Mouse (Mus musculus): ENCODE measurements around the gene T2. TPM values are rescaled to one million over a fixed set of nuclear protein-coding genes. Genes with fewer than 3 reads are reported as not detected.
A peak's percentile ranks its signal among the peaks of the same experiment; 100 is the strongest.

T2 gene
- polyA plus RNA-seq, 1 experiment from 2014 or later: 0.33 TPM

DNA sequence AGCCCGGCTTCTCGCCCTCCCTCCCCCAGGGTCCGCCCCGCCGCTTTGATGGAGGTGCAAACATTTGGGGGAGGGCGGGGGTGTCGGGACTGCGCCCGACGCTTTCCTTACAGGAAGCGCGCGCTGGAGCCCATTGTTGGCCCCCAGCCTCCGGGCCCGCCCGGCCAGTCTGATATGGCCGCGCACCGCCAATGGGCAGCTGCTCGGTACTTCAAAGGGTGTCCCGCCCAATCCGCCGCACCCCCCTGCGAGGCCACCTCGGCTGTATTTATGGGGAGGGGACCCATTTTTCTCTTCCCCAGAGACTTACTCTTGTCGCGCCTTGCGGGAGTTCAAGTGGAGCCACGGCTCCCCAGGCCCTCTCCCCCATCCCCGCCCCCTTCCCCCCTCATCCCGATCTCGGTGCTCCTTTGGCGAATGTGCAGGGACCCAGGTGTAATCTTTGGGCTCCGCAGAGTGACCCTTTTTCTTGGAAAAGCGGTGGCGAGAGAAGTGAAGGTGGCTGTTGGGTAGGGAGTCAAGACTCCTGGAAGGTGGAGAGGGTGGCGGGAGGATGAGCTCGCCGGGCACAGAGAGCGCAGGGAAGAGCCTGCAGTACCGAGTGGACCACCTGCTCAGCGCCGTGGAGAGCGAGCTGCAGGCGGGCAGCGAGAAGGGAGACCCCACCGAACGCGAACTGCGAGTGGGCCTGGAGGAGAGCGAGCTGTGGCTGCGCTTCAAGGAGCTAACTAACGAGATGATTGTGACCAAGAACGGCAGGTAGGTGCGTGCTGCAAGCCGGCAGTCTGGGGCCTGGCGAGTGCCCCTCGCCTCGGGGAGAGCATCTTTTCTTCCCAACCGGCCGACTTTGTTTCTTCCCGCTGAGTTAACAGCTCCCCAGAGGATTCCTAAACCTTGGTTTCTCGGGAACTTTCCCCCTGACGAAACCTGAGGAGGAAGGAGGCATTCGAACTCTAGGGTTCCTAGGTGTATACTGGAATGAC is 78.5 kb downstream of the T2 start, which contains the start of gene T:
T (plus strand) TSS at position 446 of the 983 bp plus-strand sequence.
- Histone ChIP-seq H3K27ac (ENCODE audit: low read depth, low read length) (no peak within 1 kb of the TSS), H3K4me2 (ENCODE audit: low read depth, low read length, severe bottlenecking) (peak within 1 kb of the TSS; percentile 41), H3K27me3 (ENCODE audit: control insufficient read depth, insufficient read depth, low read length) (peaks cover 94% of the 10 kb centered on the region), H3K36me3 (ENCODE audit: control insufficient read depth, insufficient read depth, low read length) (no peaks in the 10 kb centered on the region), H3K4me3 (ENCODE audit: low read depth, low read length) (peak within 1 kb of the TSS; percentile 14; the same call in 1 of the 2 replicates), H3K4me1 (replicated peaks; ENCODE audit: control insufficient read depth, insufficient read depth, low read length) (peaks cover 7% of the 10 kb centered on the region; the same call in 1 of the 2 replicates), H3K9me3 (ENCODE audit: control insufficient read depth, low read length) (no peaks in the 10 kb centered on the region), H3K9ac (ENCODE audit: low read length) (no peak within 1 kb of the TSS)
- WGBS: under 1% methylated on average over 65 of the region's 65 CpGs
- DNase-seq (ENCODE audit: low spot score) (no peak), ATAC-seq (replicated peaks; ENCODE audit: low FRiP score) (no peak)

DNA sequence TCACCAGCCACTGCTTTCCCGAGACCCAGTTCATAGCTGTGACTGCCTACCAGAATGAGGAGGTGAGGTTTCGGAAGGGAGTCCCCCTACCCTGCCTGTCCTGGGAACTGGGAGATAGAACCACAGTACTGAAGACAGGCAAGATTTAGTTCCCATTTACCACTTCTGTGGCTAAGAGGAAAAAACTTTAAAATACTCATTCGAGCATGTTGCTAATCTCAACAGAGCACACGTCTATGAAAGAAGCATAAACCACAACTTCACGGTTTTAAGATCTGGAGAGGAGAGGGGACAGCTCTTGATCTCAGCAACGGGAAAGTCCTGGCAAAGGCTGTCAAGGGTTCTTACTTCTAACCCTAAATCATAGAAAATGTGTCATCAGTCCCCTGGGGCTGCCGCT is 80.4 kb downstream of the T2 start:
- WGBS: 14% methylated on average over 7 of the region's 7 CpGs
- Histone ChIP-seq H3K9ac (ENCODE audit: low read length) (no peak overlapping the region), H3K4me2 (ENCODE audit: low read depth, low read length, severe bottlenecking) (no peak overlapping the region), H3K9me3 (ENCODE audit: control insufficient read depth, low read length) (no peaks in the 10 kb centered on the region), H3K27me3 (ENCODE audit: control insufficient read depth, insufficient read depth, low read length) (peaks cover 75% of the 10 kb centered on the region), H3K4me1 (replicated peaks; ENCODE audit: control insufficient read depth, insufficient read depth, low read length) (peaks cover 7% of the 10 kb centered on the region; the same call in 1 of the 2 replicates), H3K36me3 (ENCODE audit: control insufficient read depth, insufficient read depth, low read length) (no peaks in the 10 kb centered on the region), H3K27ac (ENCODE audit: low read depth, low read length) (no peak overlapping the region), H3K4me3 (ENCODE audit: low read depth, low read length) (no peak overlapping the region)
- DNase-seq (ENCODE audit: low spot score): no peak
- no peak for ATAC-seq (replicated peaks; ENCODE audit: low FRiP score)

DNA sequence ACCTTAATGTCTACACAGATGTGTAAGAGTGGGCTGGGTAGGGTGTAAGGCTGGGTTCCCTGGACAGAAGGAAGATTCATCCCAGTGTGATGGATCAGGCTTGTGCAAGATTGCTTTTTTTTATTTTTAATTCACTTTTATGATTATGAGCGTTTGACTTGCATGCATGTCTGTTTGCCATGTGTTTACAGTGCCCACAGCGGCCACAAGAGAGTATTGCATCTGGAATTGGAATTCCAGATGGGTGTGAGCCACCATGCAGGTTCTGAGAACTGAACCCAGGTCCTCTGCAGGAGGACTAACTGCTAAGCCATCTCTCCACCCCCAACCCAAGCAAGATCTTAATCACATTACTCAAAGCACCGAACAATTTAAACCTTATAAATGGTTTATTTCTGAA is 88.3 kb downstream of the T2 start:
- Histone ChIP-seq H3K9ac (ENCODE audit: low read length) (no peak overlapping the region), H3K27me3 (ENCODE audit: control insufficient read depth, insufficient read depth, low read length) (no peaks in the 10 kb centered on the region; the same call in 1 of the 2 replicates), H3K36me3 (ENCODE audit: control insufficient read depth, insufficient read depth, low read length) (no peaks in the 10 kb centered on the region), H3K4me2 (ENCODE audit: low read depth, low read length, severe bottlenecking) (no peak overlapping the region), H3K9me3 (ENCODE audit: control insufficient read depth, low read length) (no peaks in the 10 kb centered on the region), H3K27ac (ENCODE audit: low read depth, low read length) (no peak overlapping the region), H3K4me1 (replicated peaks; ENCODE audit: control insufficient read depth, insufficient read depth, low read length) (no peaks in the 10 kb centered on the region), H3K4me3 (ENCODE audit: low read depth, low read length) (no peak overlapping the region)
- DNase-seq (ENCODE audit: low spot score) (no peak), ATAC-seq (replicated peaks; ENCODE audit: low FRiP score) (no peak)
- 58% methylated on average over 3 of the region's 3 CpGs for WGBS

DNA sequence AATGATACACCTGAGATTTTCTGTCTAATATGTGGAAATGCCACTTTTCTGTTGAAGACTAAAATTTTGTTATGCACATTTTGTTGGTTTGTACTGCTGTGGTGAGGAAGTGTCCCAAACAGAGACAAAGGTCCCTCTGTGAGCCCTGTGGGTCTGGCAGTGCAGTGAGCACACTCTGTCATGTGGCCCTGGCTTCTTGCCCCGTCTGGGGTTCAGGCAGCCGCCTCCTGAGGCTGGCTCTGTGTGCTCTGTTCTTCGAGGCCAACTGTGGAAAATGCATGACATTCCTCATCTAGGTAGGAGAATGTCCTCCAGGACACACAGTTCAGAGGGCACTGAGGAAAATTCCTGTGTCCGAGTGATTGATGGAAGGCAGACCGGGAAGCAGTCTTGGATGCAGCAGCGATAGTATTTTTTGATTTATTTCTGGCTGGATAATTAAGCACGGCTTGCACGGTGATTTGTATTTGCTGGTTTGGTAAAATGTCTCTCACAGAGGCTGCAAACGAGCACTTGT is 91.9 kb downstream of the T2 start:
- H3K27ac ChIP-seq (ENCODE audit: low read depth, low read length): no peak overlapping the region
- no peak overlapping the region for H3K9ac ChIP-seq (ENCODE audit: low read length)
- H3K4me1 ChIP-seq (replicated peaks; ENCODE audit: control insufficient read depth, insufficient read depth, low read length): no peaks in the 10 kb centered on the region
- no peaks in the 10 kb centered on the region for H3K9me3 ChIP-seq (ENCODE audit: control insufficient read depth, low read length)
- no peak overlapping the region for H3K4me3 ChIP-seq (ENCODE audit: low read depth, low read length)
- no peaks in the 10 kb centered on the region for H3K36me3 ChIP-seq (ENCODE audit: control insufficient read depth, insufficient read depth, low read length)
- ATAC-seq (replicated peaks; ENCODE audit: low FRiP score) (no peak), DNase-seq (ENCODE audit: low spot score) (no peak)
- no peaks in the 10 kb centered on the region for H3K27me3 ChIP-seq (ENCODE audit: control insufficient read depth, insufficient read depth, low read length)
- H3K4me2 ChIP-seq (ENCODE audit: low read depth, low read length, severe bottlenecking): no peak overlapping the region
- 60% methylated on average over 9 of the region's 9 CpGs for WGBS

DNA sequence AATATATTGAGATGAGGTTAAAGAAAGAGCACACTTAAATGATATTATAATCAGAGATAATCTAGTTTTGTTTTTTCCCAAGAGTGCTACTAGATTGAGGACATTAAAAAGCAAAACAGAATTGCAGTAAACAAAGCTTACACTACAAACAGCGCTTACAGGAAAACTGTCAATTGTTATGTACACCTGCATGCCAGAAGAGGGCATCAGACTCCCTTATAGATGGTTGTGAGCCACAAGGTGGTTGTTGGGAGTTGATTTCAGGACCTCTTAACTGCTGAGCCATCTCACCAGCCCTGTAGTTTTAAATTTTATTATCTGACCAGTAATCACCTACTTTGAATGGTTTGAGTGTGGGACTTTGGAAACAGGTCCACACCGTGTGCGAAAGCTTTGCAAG is 92.5 kb downstream of the T2 start:
- Histone ChIP-seq H3K4me3 (ENCODE audit: low read depth, low read length) (no peak overlapping the region), H3K4me1 (replicated peaks; ENCODE audit: control insufficient read depth, insufficient read depth, low read length) (no peaks in the 10 kb centered on the region), H3K36me3 (ENCODE audit: control insufficient read depth, insufficient read depth, low read length) (no peaks in the 10 kb centered on the region), H3K27ac (ENCODE audit: low read depth, low read length) (no peak overlapping the region), H3K27me3 (ENCODE audit: control insufficient read depth, insufficient read depth, low read length) (no peaks in the 10 kb centered on the region), H3K9ac (ENCODE audit: low read length) (no peak overlapping the region), H3K9me3 (ENCODE audit: control insufficient read depth, low read length) (no peaks in the 10 kb centered on the region), H3K4me2 (ENCODE audit: low read depth, low read length, severe bottlenecking) (no peak overlapping the region)
- no peak for ATAC-seq (replicated peaks; ENCODE audit: low FRiP score)
- 68% methylated on average over 3 of the region's 3 CpGs for WGBS
- DNase-seq (ENCODE audit: low spot score): no peak

DNA sequence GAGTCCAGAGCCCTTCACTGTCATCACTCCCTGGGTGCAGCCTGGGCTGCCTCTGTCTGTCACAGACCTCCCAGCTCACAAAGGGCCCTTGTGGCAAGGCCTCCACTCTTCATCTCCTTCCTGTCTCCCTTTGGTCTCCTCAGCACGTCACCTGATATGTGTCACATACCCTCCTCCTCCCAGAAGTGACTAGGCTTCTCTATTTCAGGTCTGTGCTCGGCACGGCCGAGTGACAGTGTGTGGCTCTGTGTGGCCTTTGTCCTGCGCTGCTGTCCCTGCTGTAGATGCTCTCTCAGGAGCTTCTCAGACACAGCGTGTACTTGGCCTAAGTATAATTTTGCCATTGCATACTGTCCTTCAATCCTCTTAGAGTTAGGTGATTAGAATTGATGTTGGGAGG is 99.4 kb downstream of the T2 start:
- Histone ChIP-seq H3K36me3 (ENCODE audit: control insufficient read depth, insufficient read depth, low read length) (no peaks in the 10 kb centered on the region), H3K27me3 (ENCODE audit: control insufficient read depth, insufficient read depth, low read length) (0 out of 2 replicates have a peak, but pooled peaks cover 2% of the 10 kb centered on the region), H3K9me3 (ENCODE audit: control insufficient read depth, low read length) (no peaks in the 10 kb centered on the region), H3K4me1 (replicated peaks; ENCODE audit: control insufficient read depth, insufficient read depth, low read length) (0 out of 2 replicates have a peak, but pooled peaks cover 2% of the 10 kb centered on the region), H3K27ac (ENCODE audit: low read depth, low read length) (no peak overlapping the region), H3K9ac (ENCODE audit: low read length) (no peak overlapping the region), H3K4me3 (ENCODE audit: low read depth, low read length) (no peak overlapping the region), H3K4me2 (ENCODE audit: low read depth, low read length, severe bottlenecking) (no peak overlapping the region)
- ATAC-seq (replicated peaks; ENCODE audit: low FRiP score) (no peak), DNase-seq (ENCODE audit: low spot score) (no peak)
- WGBS: 70% methylated on average over 6 of the region's 6 CpGs

DNA sequence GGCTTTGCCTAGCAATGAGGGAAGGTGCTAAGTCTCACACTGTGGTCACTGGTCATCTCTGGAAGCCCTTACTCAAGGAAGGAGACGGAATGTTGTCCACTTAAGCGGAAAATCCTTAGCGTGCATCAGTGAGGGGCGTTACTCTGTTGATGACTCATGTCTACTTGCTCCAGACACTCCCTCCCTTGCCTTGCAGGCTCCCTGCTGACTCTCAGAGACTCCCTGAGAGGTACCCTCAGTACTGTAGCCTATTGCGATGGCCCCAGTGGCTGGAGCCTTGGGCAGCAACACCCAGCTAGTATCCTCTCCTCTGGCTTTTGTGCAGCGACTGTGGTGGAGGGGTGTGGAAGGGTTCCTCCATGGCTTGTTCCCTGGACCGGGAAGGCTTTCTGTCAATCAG is 99.8 kb downstream of the T2 start:
- Histone ChIP-seq H3K4me3 (ENCODE audit: low read depth, low read length) (no peak overlapping the region), H3K9ac (ENCODE audit: low read length) (no peak overlapping the region), H3K4me2 (ENCODE audit: low read depth, low read length, severe bottlenecking) (no peak overlapping the region), H3K27ac (ENCODE audit: low read depth, low read length) (no peak overlapping the region), H3K4me1 (replicated peaks; ENCODE audit: control insufficient read depth, insufficient read depth, low read length) (0 out of 2 replicates have a peak, but pooled peaks cover 2% of the 10 kb centered on the region), H3K36me3 (ENCODE audit: control insufficient read depth, insufficient read depth, low read length) (no peaks in the 10 kb centered on the region), H3K27me3 (ENCODE audit: control insufficient read depth, insufficient read depth, low read length) (0 out of 2 replicates have a peak, but pooled peaks cover 2% of the 10 kb centered on the region), H3K9me3 (ENCODE audit: control insufficient read depth, low read length) (no peaks in the 10 kb centered on the region)
- DNase-seq (ENCODE audit: low spot score) (no peak), ATAC-seq (replicated peaks; ENCODE audit: low FRiP score) (no peak)
- 73% methylated on average over 7 of the region's 7 CpGs for WGBS

DNA sequence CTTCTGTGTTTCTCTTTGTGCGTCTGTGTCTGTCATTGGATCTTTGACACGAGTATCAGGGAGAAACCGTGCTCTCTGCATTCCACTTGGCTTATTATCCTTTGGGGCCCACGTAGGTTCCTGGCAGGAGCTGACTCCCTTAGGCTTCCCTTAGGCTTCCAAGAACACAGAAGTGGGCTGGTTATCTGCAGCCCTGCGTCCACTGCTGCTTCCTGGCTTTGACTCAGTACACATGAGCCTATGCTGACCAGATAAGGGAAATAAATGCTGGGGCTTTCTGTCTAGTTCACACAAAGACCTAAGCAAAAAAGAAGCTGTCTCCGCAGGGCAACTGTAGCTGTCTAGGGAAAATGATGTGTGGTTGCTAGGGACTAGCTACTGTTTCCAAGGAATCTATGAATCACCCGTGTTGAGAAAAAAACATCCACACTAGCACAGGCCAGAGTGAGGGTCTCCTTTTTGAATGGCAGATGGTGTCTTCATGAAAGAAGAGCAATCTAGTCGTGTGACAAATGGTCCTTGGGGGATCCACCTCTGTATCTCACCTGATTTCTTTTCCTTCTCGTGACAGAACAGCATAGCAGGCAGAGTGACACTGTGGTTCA is 101.2 kb downstream of the T2 start:
- 64% methylated on average over 9 of the region's 9 CpGs for WGBS
- no peak overlapping the region for H3K9ac ChIP-seq (ENCODE audit: low read length)
- no peaks in the 10 kb centered on the region for H3K9me3 ChIP-seq (ENCODE audit: control insufficient read depth, low read length)
- 0 out of 2 replicates have a peak, but pooled peaks cover 2% of the 10 kb centered on the region for H3K27me3 ChIP-seq (ENCODE audit: control insufficient read depth, insufficient read depth, low read length)
- no peak overlapping the region for H3K4me2 ChIP-seq (ENCODE audit: low read depth, low read length, severe bottlenecking)
- 0 out of 2 replicates have a peak, but pooled peaks cover 2% of the 10 kb centered on the region for H3K4me1 ChIP-seq (replicated peaks; ENCODE audit: control insufficient read depth, insufficient read depth, low read length)
- H3K4me3 ChIP-seq (ENCODE audit: low read depth, low read length): no peak overlapping the region
- DNase-seq (ENCODE audit: low spot score) (no peak), ATAC-seq (replicated peaks; ENCODE audit: low FRiP score) (no peak)
- H3K27ac ChIP-seq (ENCODE audit: low read depth, low read length): no peak overlapping the region
- no peaks in the 10 kb centered on the region for H3K36me3 ChIP-seq (ENCODE audit: control insufficient read depth, insufficient read depth, low read length)

All from forebrain, embryonic 11.5 days (tissue).